Mouse (Mus musculus) E14TG2a.4 (cell line): ENCODE results near the gene Cyp2ab1.

ENCODE experiments used
- H3K27me3 ChIP-seq: 2 replicates; pipeline ENCODE4 v1.6.1; 2014; ENCODE audit warnings: low read length, control low read depth; ENCODE audit not compliant: insufficient read depth
- H3K36me3 ChIP-seq: 2 replicates; pipeline ENCODE4 v1.6.1; 2014; ENCODE audit warnings: low read length, control low read depth; ENCODE audit not compliant: insufficient read depth
- H3K4me1 ChIP-seq: replicated peaks from 2 replicates; pipeline ENCODE4 v1.6.1; 2014; ENCODE audit warnings: low read depth, low read length, control low read depth
- H3K4me3 ChIP-seq: replicated peaks from 2 replicates; pipeline ENCODE4 v1.5.1; 2014; ENCODE audit warnings: mild to moderate bottlenecking, low read length
- H3K9me3 ChIP-seq: 2 replicates; pipeline ENCODE4 v1.6.1; 2014; ENCODE audit warnings: low read length, control low read depth
- CTCF ChIP-seq: conservative IDR thresholded peaks from 2 replicates; pipeline ENCODE4 v1.5.1; 2014; ENCODE audit warnings: low read length
- NANOG ChIP-seq: IDR thresholded peaks from 2 replicates; pipeline ENCODE4 v1.6.1; 2014; ENCODE audit warnings: borderline replicate concordance, low read length, mixed read lengths
- POU5F1 ChIP-seq: IDR thresholded peaks from 2 replicates; pipeline ENCODE4 v1.6.1; 2014; ENCODE audit warnings: low read length, borderline replicate concordance

Cyp2ab1 gene

GRCm38 (mm10) chr16:20300076-20300475 lies 25.1 kb downstream of the Cyp2ab1 start:
- Histone ChIP-seq H3K4me3 (peak overlapping the region; percentile 96; the same call in 1 of the 2 replicates), H3K4me1 (peaks cover 49% of the 10 kb centered on the region), H3K36me3 (peaks cover 57% of the 10 kb centered on the region), H3K27me3 (no peaks in the 10 kb centered on the region), H3K9me3 (no peaks in the 10 kb centered on the region)
- no peak for TF ChIP-seq CTCF
- no peak for TF ChIP-seq POU5F1
- no peak for TF ChIP-seq NANOG

- no peak for TF ChIP-seq POU5F1
- no peak for TF ChIP-seq NANOG
- no peak for TF ChIP-seq CTCF
- H3K36me3 ChIP-seq, result peaks cover 72% of the 10 kb centered on the region
- H3K9me3 ChIP-seq, result no peaks in the 10 kb centered on the region
- H3K4me3 ChIP-seq, result no peak overlapping the region
- no peaks in the 10 kb centered on the region for H3K27me3 ChIP-seq
- H3K4me1 ChIP-seq, result peaks cover 21% of the 10 kb centered on the region
Measured at GRCm38 (mm10) chr16:20280238-20280637, 45.0 kb downstream of the Cyp2ab1 start.

- Histone ChIP-seq H3K4me3 (no peak overlapping the region), H3K36me3 (peaks cover 64% of the 10 kb centered on the region), H3K4me1 (peaks cover 17% of the 10 kb centered on the region), H3K9me3 (no peaks in the 10 kb centered on the region), H3K27me3 (no peaks in the 10 kb centered on the region)
- no peak for TF ChIP-seq POU5F1
- no peak for TF ChIP-seq NANOG
- TF ChIP-seq CTCF, result no peak
Measured at GRCm38 (mm10) chr16:20279395-20279794, 45.8 kb downstream of the Cyp2ab1 start.

GRCm38 (mm10) chr16:20272994-20273393 lies 52.2 kb downstream of the Cyp2ab1 start:
- peaks cover 2% of the 10 kb centered on the region for H3K36me3 ChIP-seq
- H3K9me3 ChIP-seq, result no peaks in the 10 kb centered on the region
- no peaks in the 10 kb centered on the region for H3K4me1 ChIP-seq
- no peak for TF ChIP-seq POU5F1
- TF ChIP-seq CTCF, result no peak
- TF ChIP-seq NANOG, result no peak
- no peak overlapping the region for H3K4me3 ChIP-seq
- 0 out of 2 replicates have a peak, but pooled peaks cover 3% of the 10 kb centered on the region for H3K27me3 ChIP-seq

- TF ChIP-seq CTCF, result no peak
- TF ChIP-seq NANOG, result no peak
- no peak for TF ChIP-seq POU5F1
- no peaks in the 10 kb centered on the region for H3K4me1 ChIP-seq
- 0 out of 2 replicates have a peak, but pooled peaks cover 3% of the 10 kb centered on the region for H3K27me3 ChIP-seq
- H3K36me3 ChIP-seq, result no peaks in the 10 kb centered on the region
- H3K4me3 ChIP-seq, result no peak overlapping the region
- H3K9me3 ChIP-seq, result no peaks in the 10 kb centered on the region
Measured at GRCm38 (mm10) chr16:20271339-20271738, 53.9 kb downstream of the Cyp2ab1 start.

- no peaks in the 10 kb centered on the region for H3K36me3 ChIP-seq
- H3K27me3 ChIP-seq, result peaks cover 3% of the 10 kb centered on the region; the same call in 1 of the 2 replicates
- no peak overlapping the region for H3K4me3 ChIP-seq
- H3K4me1 ChIP-seq, result no peaks in the 10 kb centered on the region
- TF ChIP-seq POU5F1 (no peak), CTCF (no peak), NANOG (no peak)
- H3K9me3 ChIP-seq, result no peaks in the 10 kb centered on the region
Measured at GRCm38 (mm10) chr16:20265089-20265488, 60.1 kb downstream of the Cyp2ab1 start.
